Mouse (Mus musculus): ENCODE measurements around the gene Slc12a8. TPM values are rescaled to one million over a fixed set of nuclear protein-coding genes. Genes with fewer than 3 reads are reported as not detected.
A peak's percentile ranks its signal among the peaks of the same experiment; 100 is the strongest.

Slc12a8 gene
- total and polyA plus RNA-seq, 3 experiments = 12.2 to 17.4 (median 16.5) TPM

- dilution Hi-C loops (cut with MboI; ENCODE audit: extremely low pct_ligation_motif_present, extremely low pct_unique_long_range_greater_than_20kb, low sequenced_read_pairs) = no loop called here
- TF ChIP-seq JUND (conservative IDR thresholded peaks at IDR 0.05; ENCODE audit: low read depth, low read length) (no peak), MXI1 (IDR thresholded peaks at IDR 0.05; ENCODE audit: low read depth, low read length) (no peak), USF1 (IDR thresholded peaks at IDR 0.05; ENCODE audit: low read depth, low read length) (no peak), ZMIZ1 (IDR thresholded peaks at IDR 0.05; ENCODE audit: low read depth, low read length) (no peak), CTCF (conservative IDR thresholded peaks at IDR 0.05 in 1 of 2, IDR thresholded peaks at IDR 0.05 in 1 of 2; ENCODE audit: low read depth in 2 of 2, low read length in 2 of 2) (no peak), BHLHE40 (IDR thresholded peaks at IDR 0.05; ENCODE audit: low read depth, low read length) (peak; percentile 10; the same call in 1 of the 2 replicates), MYC (IDR thresholded peaks at IDR 0.05; ENCODE audit: low read depth, low read length) (peak; percentile 67; the same call in 1 of the 2 replicates), MAX (IDR thresholded peaks at IDR 0.05; ENCODE audit: low read length) (peak; percentile 64; the same call in 1 of the 2 replicates), HCFC1 (IDR thresholded peaks at IDR 0.05; ENCODE audit: low read depth, low read length) (no peak), TCF12 (IDR thresholded peaks at IDR 0.05; ENCODE audit: low read depth, low read length) (no peak; the same call in 1 of the 2 replicates), ELF1 (IDR thresholded peaks at IDR 0.05; ENCODE audit: low read depth, low read length) (no peak), MEF2A (IDR thresholded peaks at IDR 0.05; ENCODE audit: borderline replicate concordance, low read depth, low read length) (no peak), USF2 (conservative IDR thresholded peaks at IDR 0.05; ENCODE audit: low read depth, low read length) (no peak), MAFK (IDR thresholded peaks at IDR 0.05; ENCODE audit: insufficient replicate concordance, low read length) (peak; percentile 78), CHD1 (IDR thresholded peaks at IDR 0.05; ENCODE audit: low read depth, low read length) (no peak), SIN3A (IDR thresholded peaks at IDR 0.05; ENCODE audit: low read length) (peak; percentile 53), POLR2AphosphoS2 (IDR thresholded peaks at IDR 0.05; ENCODE audit: low read depth, low read length) (no peak), RCOR1 (conservative IDR thresholded peaks at IDR 0.05; ENCODE audit: low read depth, low read length) (no peak), PAX5 (IDR thresholded peaks at IDR 0.05; ENCODE audit: low read length) (no peak), TBP (conservative IDR thresholded peaks at IDR 0.05; ENCODE audit: low read depth, low read length) (peak; percentile 69; the same call in 1 of the 2 replicates), SMC3 (IDR thresholded peaks at IDR 0.05; ENCODE audit: low read depth, low read length) (peak; percentile 3; the same call in 1 of the 2 replicates), UBTF (IDR thresholded peaks at IDR 0.05; ENCODE audit: low read depth, low read length) (no peak), MAZ (IDR thresholded peaks at IDR 0.05; ENCODE audit: low read depth, low read length) (no peak), POLR2A (IDR thresholded peaks at IDR 0.05; ENCODE audit: low read depth, low read length) (no peak), ZNF384 (IDR thresholded peaks at IDR 0.05; ENCODE audit: low read depth, low read length) (peak; percentile 99), ZKSCAN1 (IDR thresholded peaks at IDR 0.05; ENCODE audit: borderline replicate concordance, low read depth, low read length) (no peak), NELFE (IDR thresholded peaks at IDR 0.05; ENCODE audit: low read depth, low read length) (no peak), CHD2 (IDR thresholded peaks at IDR 0.05; ENCODE audit: low read length) (no peak), EP300 (IDR thresholded peaks at IDR 0.05; ENCODE audit: low read length) (no peak), IRF4 (IDR thresholded peaks at IDR 0.05; ENCODE audit: low read depth, low read length) (peak; percentile 6; the same call in 1 of the 2 replicates), KAT2A (IDR thresholded peaks at IDR 0.05; ENCODE audit: insufficient replicate concordance, low read length) (no peak), NRF1 (IDR thresholded peaks at IDR 0.05; ENCODE audit: low read depth, low read length) (no peak), RAD21 (IDR thresholded peaks at IDR 0.05; ENCODE audit: low read depth, low read length) (no peak), ETS1 (conservative IDR thresholded peaks at IDR 0.05; ENCODE audit: low read depth, low read length) (peak; percentile 77), ZC3H11A (IDR thresholded peaks at IDR 0.05; ENCODE audit: low read depth, low read length) (no peak), E2F4 (IDR thresholded peaks at IDR 0.05; ENCODE audit: insufficient replicate concordance, low read depth, low read length) (no peak), JUN (IDR thresholded peaks at IDR 0.05; ENCODE audit: insufficient read depth, low read depth, low read length) (no peak; the same call in 1 of the 2 replicates), GABPA (IDR thresholded peaks at IDR 0.05; ENCODE audit: insufficient replicate concordance, low read depth, low read length) (no peak)
- in situ Hi-C loops (cut with MboI; ENCODE audit: low pct_ligation_motif_present, low pct_unique_long_range_greater_than_20kb, low sequenced_read_pairs) = loop anchor here (5.0 kb wide), 1 partner anchor 54 kb away; no protein-coding TSS in a partner anchor
- Histone ChIP-seq H3K27ac (ENCODE audit: insufficient read depth, low read depth) (peak overlapping the region; percentile 92), H3K9ac (ENCODE audit: insufficient read depth, low read depth) (peak overlapping the region; percentile 96), H3K4me1 (ENCODE audit: control insufficient read depth in 1 of 2, insufficient read depth in 2 of 2) (peaks cover 18 to 50% of the 10 kb centered on the region in 2 experiments), H3K27me3 (replicated peaks) (no peaks in the 10 kb centered on the region), H3K9me3 (replicated peaks; ENCODE audit: low read length) (peaks cover 6% of the 10 kb centered on the region), H3K36me3 (replicated peaks in 1 of 2; ENCODE audit: control insufficient read depth in 1 of 2, insufficient read depth in 1 of 2, low read length in 1 of 2) (peaks cover 7 to 18% of the 10 kb centered on the region in 2 experiments), H3K4me3 (replicated peaks in 1 of 3; ENCODE audit: low read depth in 2 of 3, low read length in 2 of 3, poor library complexity in 1 of 3) (peak overlapping the region; percentile 44 to 96 (median 83)), H3K79me2 (replicated peaks; ENCODE audit: control insufficient read depth, extremely low read depth, insufficient read depth, poor library complexity, severe bottlenecking) (peaks cover 41% of the 10 kb centered on the region), H3K4me2 (ENCODE audit: insufficient read depth, low read depth, poor library complexity, severe bottlenecking) (peak overlapping the region; percentile 87)
- peak; percentile 90 for DNase-seq (ENCODE audit: extremely low read depth)
These were observed 166.4 kb downstream of the Slc12a8 start for GRCm38 (mm10) chr16:33683206-33684161.
